Mouse (Mus musculus): ENCODE results near the gene Crebzf.

DNA sequence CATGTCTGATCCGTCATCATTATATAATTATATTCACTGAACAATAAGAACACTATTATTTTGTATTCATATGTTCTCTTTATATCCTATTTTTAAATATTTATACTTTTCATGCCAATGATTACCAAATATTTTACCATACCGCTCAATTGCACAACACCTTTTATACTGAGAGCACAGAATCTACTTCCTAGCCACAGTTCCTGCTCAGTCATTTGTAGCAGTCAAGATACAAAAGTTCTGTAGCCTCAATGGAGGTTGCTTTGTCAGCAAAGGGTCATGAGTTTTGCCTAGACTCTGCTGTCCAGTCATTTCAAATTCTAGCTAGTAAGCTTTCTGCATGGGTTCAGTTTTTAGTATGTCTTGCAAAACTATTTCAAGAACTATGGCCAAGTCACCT lies 40.1 kb downstream of the Crebzf start:
- TF ChIP-seq CTCF (IDR thresholded peaks at IDR 0.05; ENCODE audit: borderline replicate concordance, insufficient read depth, low read depth, low read length) (no peak), POLR2A (IDR thresholded peaks at IDR 0.05; ENCODE audit: borderline replicate concordance, insufficient read depth, low read length) (no peak)

All from cerebellum, adult 2 months (tissue).